Mouse (Mus musculus) erythroblast, embryonic 14.5 days (primary cell): ENCODE results near the gene Mamdc4.

Source experiments
- GATA1 ChIP-seq: IDR thresholded peaks from 2 replicates; pipeline ENCODE4 v1.6.1; 2012; ENCODE audit warnings: low read length, inconsistent platforms, mixed read lengths
- TAL1 ChIP-seq: IDR thresholded peaks from 3 replicates; pipeline ENCODE4 v1.6.1; 2012; ENCODE audit warnings: low read length, inconsistent platforms, mixed read lengths

DNA sequence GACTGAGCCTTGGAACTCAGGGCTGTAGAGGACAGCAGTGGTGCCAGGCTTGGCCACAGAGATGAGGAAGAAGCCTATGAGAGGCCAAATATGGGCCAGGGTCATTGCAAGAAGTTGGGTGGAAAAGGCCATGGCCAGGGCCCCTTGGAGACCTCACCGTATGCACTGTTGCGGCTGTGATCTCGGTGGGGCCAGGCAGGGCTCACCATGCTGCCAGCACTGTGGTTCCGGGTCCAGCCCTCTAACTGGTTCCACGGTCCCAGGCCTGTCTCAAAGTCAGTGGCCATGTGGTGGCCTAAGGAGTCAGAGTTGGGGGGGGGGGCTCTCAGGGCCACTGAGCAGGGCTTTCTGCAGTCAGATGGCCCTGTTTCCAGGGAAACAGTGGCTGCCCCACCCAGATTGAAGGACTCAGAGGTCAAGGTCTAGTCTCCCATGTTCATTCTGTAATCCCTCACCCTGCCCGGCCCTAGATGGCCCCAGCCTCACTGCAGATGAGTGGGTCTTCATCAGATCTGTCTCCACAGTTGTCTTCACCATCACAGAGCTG is 6.1 kb downstream of the Mamdc4 start:
- TF ChIP-seq GATA1 (no peak), TAL1 (no peak)
